Mouse (Mus musculus) heart, postnatal 0 days (tissue): ENCODE results near the gene Camk2n1. TPM values are rescaled to one million over a fixed set of nuclear protein-coding genes. Genes with fewer than 3 reads are reported as not detected.

Experiments
- ATAC-seq: fragments of 200-750 bp; cut with Nextera tagmentation; 2 replicates; pipeline ENCODE4 v1.8.0; 2017; ENCODE audit warnings: low read depth, moderate number of reproducible peaks, moderate library complexity; ENCODE audit not compliant: insufficient read depth
- DNase-seq: peaks from one replicate; pipeline ENCODE4 v3.0.0-alpha.2; 2016; ENCODE audit warnings: low spot score
- H3K27ac ChIP-seq: fragments of 300-500 bp; sonication (generic); 2 replicates; pipeline ENCODE4 v1.5.1; 2014; ENCODE audit warnings: low read depth, mild to moderate bottlenecking
- H3K27me3 ChIP-seq: fragments of 300-500 bp; sonication (generic); 2 replicates; pipeline ENCODE4 v1.6.1; 2014; ENCODE audit warnings: low read length, mixed read lengths; ENCODE audit not compliant: control insufficient read depth, insufficient read depth
- H3K36me3 ChIP-seq: fragments of 300-500 bp; sonication (generic); replicated peaks from 2 replicates; pipeline ENCODE4 v1.6.1; 2014; ENCODE audit warnings: low read length, mixed read lengths; ENCODE audit not compliant: control insufficient read depth, insufficient read depth
- H3K4me1 ChIP-seq: fragments of 300-500 bp; sonication (generic); 2 replicates; pipeline ENCODE4 v1.6.1; 2014; ENCODE audit warnings: antibody characterized with exemption; ENCODE audit not compliant: control insufficient read depth, insufficient read depth
- H3K4me2 ChIP-seq: fragments of 300-500 bp; sonication (generic); 2 replicates; pipeline ENCODE4 v1.6.1; 2014; ENCODE audit warnings: low read depth, mild to moderate bottlenecking, low read length, moderate library complexity
- H3K4me3 ChIP-seq: fragments of 300-500 bp; sonication (generic); 2 replicates; pipeline ENCODE4 v1.5.1; 2014; ENCODE audit warnings: low read depth, low read length
- H3K9ac ChIP-seq: fragments of 300-500 bp; sonication (generic); replicated peaks from 2 replicates; pipeline ENCODE4 v1.6.1; 2014; ENCODE audit warnings: low read depth, low read length, mixed read lengths
- H3K9me3 ChIP-seq: fragments of 300-500 bp; sonication (generic); replicated peaks from 2 replicates; pipeline ENCODE4 v1.6.1; 2016; ENCODE audit warnings: low read length; ENCODE audit not compliant: control insufficient read depth
- CTCF ChIP-seq: IDR thresholded peaks from 2 replicates; pipeline ENCODE4 v1.5.1; 2016; ENCODE audit warnings: antibody characterized with exemption, control low read depth, low read depth
- EP300 ChIP-seq: IDR thresholded peaks from 2 replicates; pipeline ENCODE4 v1.6.1; 2016; ENCODE audit warnings: antibody characterized with exemption, low read depth
- WGBS: fragments of 180-500 bp; shearing (Covaris S2); extraction: QIAGEN DNeasy Blood & Tissue Kit; methylation state at CpG from one replicate; pipeline ENCODE4 v1.1.7; 2014; 5-methylcytosine and 5-hydroxymethylcytosine counted together
- polyA plus RNA-seq: library from polyadenylated mRNA; unstranded; fragments of >200 nt; fragmentation: Nextera tagmentation; extraction: Ambion mirVana; gene quantifications from 2 replicates; pipeline ENCODE4 v1.2.1, GENCODE M21; 2015
- total RNA-seq: library from RNA; depleted of rRNA; stranded (reverse); fragments of >200 nt; gene quantifications from 2 replicates; pipeline ENCODE4 v1.2.3, GENCODE M21; 2014; ENCODE audit warnings: low replicate concordance

The Camk2n1 gene
- total and polyA plus RNA-seq, 2 experiments from 2014 or later = 1.6 to 5.1 TPM

DNA sequence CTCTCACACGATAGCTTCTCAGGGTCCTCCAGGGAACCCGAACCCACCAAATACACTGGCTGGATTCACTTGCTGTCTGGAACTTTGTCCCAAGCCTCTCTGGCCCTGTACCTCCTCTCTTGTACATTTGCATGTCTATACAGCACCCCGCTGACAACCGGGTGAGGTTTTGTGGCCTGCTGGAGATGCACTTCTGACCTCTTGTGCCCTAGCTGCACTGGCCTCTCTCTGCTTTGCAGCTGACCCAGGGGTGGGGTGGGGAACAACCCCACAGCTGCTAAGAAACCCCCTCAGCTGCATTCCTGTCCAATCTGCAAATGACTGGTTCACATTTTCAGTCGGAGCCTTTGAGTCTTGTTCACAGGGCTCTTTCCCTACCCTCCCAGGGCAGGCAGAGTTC lies 9.2 kb upstream of the Camk2n1 start:
- Histone ChIP-seq H3K4me2 (no peak overlapping the region), H3K4me1 (no peaks in the 10 kb centered on the region), H3K27me3 (peaks cover 13% of the 10 kb centered on the region), H3K9me3 (no peaks in the 10 kb centered on the region), H3K27ac (no peak overlapping the region), H3K36me3 (peaks cover 21% of the 10 kb centered on the region), H3K9ac (no peak overlapping the region), H3K4me3 (no peak overlapping the region)
- WGBS = 27% methylated on average over 5 of the region's 5 CpGs
- ATAC-seq = no peak
- no peak for DNase-seq
- TF ChIP-seq CTCF = no peak
- TF ChIP-seq EP300 = no peak

GRCm38 (mm10) chr4:138446981-138447380 lies 7.1 kb upstream of the Camk2n1 start:
- TF ChIP-seq CTCF = no peak
- no peak for TF ChIP-seq EP300
- Histone ChIP-seq H3K4me3 (no peak overlapping the region), H3K36me3 (0 out of 2 replicates have a peak, but pooled peaks cover under 1% of the 10 kb centered on the region), H3K27me3 (peaks cover 22% of the 10 kb centered on the region), H3K4me1 (no peaks in the 10 kb centered on the region), H3K9ac (no peak overlapping the region), H3K9me3 (no peaks in the 10 kb centered on the region), H3K4me2 (no peak overlapping the region), H3K27ac (no peak overlapping the region)
- ATAC-seq (no peak), DNase-seq (no peak)
- WGBS = 20% methylated on average over 13 of the region's 13 CpGs

- Histone ChIP-seq H3K9ac (no peak overlapping the region), H3K9me3 (no peaks in the 10 kb centered on the region), H3K4me1 (no peaks in the 10 kb centered on the region), H3K27ac (no peak overlapping the region), H3K4me2 (no peak overlapping the region), H3K4me3 (no peak overlapping the region), H3K27me3 (peaks cover 27% of the 10 kb centered on the region), H3K36me3 (no peaks in the 10 kb centered on the region)
- TF ChIP-seq CTCF (peak; percentile 99), EP300 (no peak)
- 0% methylated on average over 8 of the region's 8 CpGs for whole genome bisulfite sequencing
- ATAC-seq (peak; percentile 84), DNase-seq (peak; percentile 72)
Observed at GRCm38 (mm10) chr4:138447387-138447786, 6.7 kb upstream of the Camk2n1 start.

DNA sequence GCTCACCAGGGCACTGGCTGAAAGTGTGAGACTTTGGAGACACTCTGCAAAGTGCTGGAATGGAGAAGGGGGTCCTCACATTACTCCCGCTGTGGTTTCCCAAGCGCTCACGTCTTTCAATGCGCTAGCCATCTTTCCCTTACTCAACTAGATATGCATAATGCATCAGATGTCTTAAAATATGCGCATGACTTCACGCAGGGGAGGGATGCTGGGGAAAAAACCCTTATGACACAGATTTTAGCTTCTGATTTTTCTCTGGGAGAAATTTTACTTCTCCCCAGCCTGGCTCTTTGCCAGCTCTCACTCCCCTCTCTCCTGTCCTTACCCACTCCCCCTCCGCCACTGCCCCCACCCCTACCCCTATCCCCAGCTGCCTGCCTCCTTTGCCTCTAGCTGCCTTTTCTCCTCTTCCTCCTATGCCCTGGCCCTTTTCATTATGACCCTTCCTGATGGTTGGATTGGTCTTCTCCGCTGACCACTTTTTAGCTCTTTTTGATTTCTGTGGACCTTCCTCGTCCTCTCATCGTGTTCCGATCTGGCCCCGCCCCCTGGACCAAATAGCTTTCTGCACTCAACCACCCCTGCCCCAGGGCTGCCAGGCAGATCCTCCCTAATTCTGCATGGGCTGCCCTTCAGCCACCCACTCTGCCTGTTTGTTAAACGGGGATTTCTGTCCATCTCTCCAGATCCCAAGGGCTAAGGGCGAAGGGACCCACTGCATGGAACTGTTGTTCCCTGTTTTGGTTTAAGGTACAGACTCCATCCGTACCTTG lies 6.1 kb upstream of the Camk2n1 start:
- no peak overlapping the region for H3K9ac ChIP-seq
- H3K27ac ChIP-seq = no peak overlapping the region
- H3K36me3 ChIP-seq = no peaks in the 10 kb centered on the region
- H3K9me3 ChIP-seq = no peaks in the 10 kb centered on the region
- no peak; the same call in 1 of the 2 replicates for ATAC-seq
- no peak for DNase-seq
- TF ChIP-seq EP300 (no peak), CTCF (no peak)
- 44% methylated on average over 15 of the region's 15 CpGs for WGBS
- no peaks in the 10 kb centered on the region for H3K4me1 ChIP-seq
- H3K4me2 ChIP-seq = no peak overlapping the region
- H3K27me3 ChIP-seq = peaks cover 33% of the 10 kb centered on the region
- no peak overlapping the region for H3K4me3 ChIP-seq

- DNase-seq (no peak), ATAC-seq (no peak)
- Histone ChIP-seq H3K9ac (no peak overlapping the region), H3K36me3 (no peaks in the 10 kb centered on the region), H3K4me2 (no peak overlapping the region), H3K4me3 (no peak overlapping the region), H3K27ac (no peak overlapping the region), H3K4me1 (no peaks in the 10 kb centered on the region), H3K27me3 (peaks cover 38% of the 10 kb centered on the region), H3K9me3 (no peaks in the 10 kb centered on the region)
- TF ChIP-seq EP300 = no peak
- TF ChIP-seq CTCF = no peak
- WGBS = 54% methylated on average over 7 of the region's 7 CpGs
Observed at GRCm38 (mm10) chr4:138448872-138449615, 5.1 kb upstream of the Camk2n1 start.
